In genomic region chr9:95546679-95547078, GRCm38 (mm10) we compare ENCODE assay signal across 16 mouse cellular contexts. TPM values are rescaled to one million over a fixed set of nuclear protein-coding genes. Genes with fewer than 3 reads are reported as not detected.
DNase-seq lines count a peak whose midpoint lies in the region; ATAC-seq and TF ChIP-seq lines count a peak whose summit lies in the region.
"Had no signal": no experiment of that assay in that cellular context is flagged by ENCODE, and none has a peak within 500 bp of the region (broad histone marks: within the 10 kb centered on the region; RNA-seq: fewer than 3 reads in every experiment).

No protein-coding gene starts in this region.

- no peak overlapping the region for H3K27ac ChIP-seq in stomach, embryonic 15.5 days
- no peak overlapping the region for H3K27ac ChIP-seq in stomach, postnatal 0 days (replicated peaks)
- H3K27ac ChIP-seq in liver, embryonic 15.5 days (replicated peaks) = 0 out of 2 replicates have a peak overlapping the region, but pooled peaks have one; percentile 51
- H3K27ac ChIP-seq in embryonic facial prominence, embryonic 10.5 days (replicated peaks) = no peak overlapping the region
- H3K27ac ChIP-seq: forebrain, embryonic 13.5 days; midbrain, embryonic 13.5 days; neural tube, embryonic 15.5 days had no signal

- no peaks in the 10 kb centered on the region for H3K36me3 ChIP-seq in stomach, embryonic 15.5 days
- H3K36me3 ChIP-seq in stomach, postnatal 0 days (ENCODE audit: control insufficient read depth, insufficient read depth, low read length) = no peaks in the 10 kb centered on the region
- H3K36me3 ChIP-seq in liver, embryonic 15.5 days (replicated peaks) = no peaks in the 10 kb centered on the region
- H3K36me3 ChIP-seq in embryonic facial prominence, embryonic 10.5 days (replicated peaks) = no peaks in the 10 kb centered on the region
- H3K36me3 ChIP-seq: midbrain, embryonic 13.5 days; neural tube, embryonic 15.5 days had no signal

- H3K9ac ChIP-seq in stomach, embryonic 15.5 days = no peak overlapping the region
- no peak overlapping the region for H3K9ac ChIP-seq in stomach, postnatal 0 days (ENCODE audit: low read length)
- no peak overlapping the region for H3K9ac ChIP-seq in liver, embryonic 15.5 days
- H3K9ac ChIP-seq: forebrain, embryonic 13.5 days; lung, embryonic 14.5 days; midbrain, embryonic 13.5 days; neural tube, embryonic 15.5 days had no signal

- no peaks in the 10 kb centered on the region for H3K4me1 ChIP-seq in stomach, embryonic 15.5 days
- no peaks in the 10 kb centered on the region for H3K4me1 ChIP-seq in stomach, postnatal 0 days (replicated peaks; ENCODE audit: control insufficient read depth, insufficient read depth)
- H3K4me1 ChIP-seq in liver, embryonic 15.5 days (replicated peaks) = peaks cover 53% of the 10 kb centered on the region
- no peaks in the 10 kb centered on the region; the same call in 1 of the 2 replicates for H3K4me1 ChIP-seq in embryonic facial prominence, embryonic 10.5 days
- H3K4me1 ChIP-seq: forebrain, embryonic 13.5 days; midbrain, embryonic 13.5 days had no signal

- 41% methylated on average over 7 of the region's 7 CpGs for WGBS in stomach, embryonic 15.5 days
- WGBS in stomach, postnatal 0 days = 44% methylated on average over 7 of the region's 7 CpGs
- 22% methylated on average over 7 of the region's 7 CpGs for WGBS in liver, embryonic 15.5 days (ENCODE audit: insufficient replicate concordance)
- WGBS in embryonic facial prominence, embryonic 10.5 days = 74% methylated on average over 7 of the region's 7 CpGs

- no peak for DNase-seq in stomach, postnatal 0 days (ENCODE audit: low spot score)
- DNase-seq in c-Kit-negative CD71-positive TER-119-positive erythroid progenitor cells, embryonic 14.5 days (ENCODE audit: low read depth, low spot score) = peak; percentile 63
- no peak for DNase-seq in layer of hippocampus, adult 18-20 months (ENCODE audit: low spot score in 2 of 2)
- DNase-seq in embryonic facial prominence, embryonic 10.5 days (ENCODE audit: low spot score) = no peak
- DNase-seq in gastrocnemius, postnatal 4 days (ENCODE audit: low spot score in 2 of 2) = no peak
- DNase-seq: cerebellum, adult 8-10 months; gastrocnemius, postnatal 14 days; heart, postnatal 14 days; kidney, adult 11 months; lung, embryonic 14.5 days; right cerebral cortex, postnatal 14 days had no signal

- peak; percentile 78; the same call in 1 of the 2 replicates for ATAC-seq in stomach, embryonic 15.5 days (ENCODE audit: insufficient read depth, low FRiP score, low read depth)
- ATAC-seq in stomach, postnatal 0 days (ENCODE audit: low FRiP score, low TSS enrichment) = no peak
- peak; percentile 82 for ATAC-seq in liver, embryonic 15.5 days (ENCODE audit: insufficient read depth)
- ATAC-seq: forebrain, embryonic 13.5 days; midbrain, embryonic 13.5 days had no signal

- H3K4me3 ChIP-seq in stomach, embryonic 15.5 days (replicated peaks) = no peak overlapping the region
- H3K4me3 ChIP-seq in stomach, postnatal 0 days (ENCODE audit: low read depth, low read length) = no peak overlapping the region
- no peak overlapping the region for H3K4me3 ChIP-seq in liver, embryonic 15.5 days (replicated peaks)
- no peak overlapping the region for H3K4me3 ChIP-seq in embryonic facial prominence, embryonic 10.5 days
- H3K4me3 ChIP-seq: forebrain, embryonic 13.5 days; midbrain, embryonic 13.5 days; neural tube, embryonic 15.5 days had no signal

- no peak for TF ChIP-seq EP300 in stomach, postnatal 0 days (optimal IDR thresholded peaks at IDR 0.05)

- no peaks in the 10 kb centered on the region for H3K27me3 ChIP-seq in stomach, embryonic 15.5 days (replicated peaks)
- no peaks in the 10 kb centered on the region for H3K27me3 ChIP-seq in stomach, postnatal 0 days (ENCODE audit: control insufficient read depth, insufficient read depth, low read length)
- H3K27me3 ChIP-seq in liver, embryonic 15.5 days = no peaks in the 10 kb centered on the region
- H3K27me3 ChIP-seq in embryonic facial prominence, embryonic 10.5 days (replicated peaks; ENCODE audit: low read depth, poor library complexity, severe bottlenecking) = 0 out of 2 replicates have a peak, but pooled peaks cover 9% of the 10 kb centered on the region
- H3K27me3 ChIP-seq: forebrain, embryonic 13.5 days; midbrain, embryonic 13.5 days; neural tube, embryonic 15.5 days had no signal

- no peak for TF ChIP-seq CTCF in stomach, postnatal 0 days (IDR thresholded peaks at IDR 0.05; ENCODE audit: low read depth)

- no peak overlapping the region for H3K4me2 ChIP-seq in stomach, embryonic 15.5 days
- H3K4me2 ChIP-seq in stomach, postnatal 0 days (replicated peaks; ENCODE audit: low read depth) = no peak overlapping the region
- H3K4me2 ChIP-seq in liver, embryonic 15.5 days = peak overlapping the region; percentile 37; the same call in 1 of the 2 replicates
- H3K4me2 ChIP-seq: forebrain, embryonic 13.5 days; lung, embryonic 14.5 days; midbrain, embryonic 13.5 days; neural tube, embryonic 15.5 days had no signal

- no peaks in the 10 kb centered on the region for H3K9me3 ChIP-seq in stomach, embryonic 15.5 days
- no peaks in the 10 kb centered on the region for H3K9me3 ChIP-seq in stomach, postnatal 0 days (ENCODE audit: control insufficient read depth, low read length)
- no peaks in the 10 kb centered on the region for H3K9me3 ChIP-seq in liver, embryonic 15.5 days (replicated peaks)
- no peaks in the 10 kb centered on the region for H3K9me3 ChIP-seq in embryonic facial prominence, embryonic 10.5 days
- H3K9me3 ChIP-seq: forebrain, embryonic 13.5 days; midbrain, embryonic 13.5 days; neural tube, embryonic 15.5 days had no signal

RNA-seq across cellular contexts. Expression of gene Paqr9, which starts 12.8 kb away (rescaled TPM):
- polyA plus RNA-seq in stomach, embryonic 15.5 days (2015; fragmentation: Nextera tagmentation; extraction: Ambion mirVana) = 0.61 and 1.3 TPM in 2 replicates
- polyA plus RNA-seq in stomach, postnatal 0 days (2015; fragmentation: Nextera tagmentation; extraction: Ambion mirVana) = 0.11 and 0.18 TPM in 2 replicates
- 13.3 and 14.9 TPM in 2 replicates for polyA plus RNA-seq in liver, embryonic 15.5 days (2015; fragmentation: Nextera tagmentation; extraction: Ambion mirVana)
- total RNA-seq in layer of hippocampus, adult 18-20 months (2021) = 10 to 100 TPM; 40.4 to 41.6 TPM
- 0.16 and 0.19 TPM in 2 replicates for polyA plus RNA-seq in embryonic facial prominence, embryonic 10.5 days (2016; fragmentation: Nextera tagmentation; extraction: Ambion mirVana)
- 1 to 10 TPM; 2.8 to 3.5 TPM for total RNA-seq in gastrocnemius, postnatal 4 days (2021)
- polyA plus RNA-seq: lung, embryonic 14.5 days had no signal

RNA-seq across cellular contexts. Expression of gene U2surp, which starts 34.9 kb away (rescaled TPM):
- 123 and 140 TPM in 2 replicates for polyA plus RNA-seq in stomach, embryonic 15.5 days (2015; fragmentation: Nextera tagmentation; extraction: Ambion mirVana)
- 67.9 and 75.2 TPM in 2 replicates for polyA plus RNA-seq in stomach, postnatal 0 days (2015; fragmentation: Nextera tagmentation; extraction: Ambion mirVana)
- polyA plus RNA-seq in liver, embryonic 15.5 days (2015; fragmentation: Nextera tagmentation; extraction: Ambion mirVana) = 43.5 and 52.1 TPM in 2 replicates
- 10 to 100 TPM; 64.0 to 64.6 TPM for total RNA-seq in layer of hippocampus, adult 18-20 months (2021)
- 123 and 134 TPM in 2 replicates for polyA plus RNA-seq in embryonic facial prominence, embryonic 10.5 days (2016; fragmentation: Nextera tagmentation; extraction: Ambion mirVana)
- 10 to 100 TPM; 42.3 to 49.2 TPM for total RNA-seq in gastrocnemius, postnatal 4 days (2021)
